Mouse (Mus musculus) heart, postnatal 10 days (tissue): ENCODE data around the gene Poll. TPM values are rescaled to one million over a fixed set of nuclear protein-coding genes. Genes with fewer than 3 reads are reported as not detected.

Source experiments
- DNase-seq, 2 experiments: peaks; one replicate each; pipeline ENCODE4 v3.0.0; 2021
- intact Hi-C: fragments of 180-260 bp; cut with DNase I; formaldehyde crosslinking; loops from one replicate; pipeline ENCODE4 v1.15.1; 2025
- total RNA-seq, 2 experiments: library from RNA; stranded (reverse); gene quantifications; 2 replicates each; pipeline ENCODE4 v1.2.3; 2021

Poll gene
- total RNA-seq, 2 experiments from 2014 or later: 7.4 to 8.9 TPM

- intact Hi-C loops: loop anchor here (5.0 kb wide), 1 partner anchor 104 kb away; no protein-coding TSS in a partner anchor
- peak; percentile 47 to 50 for DNase-seq
Observed at GRCm38 (mm10) chr19:45541409-45542041, 18.8 kb downstream of the Poll start.

GRCm38 (mm10) chr19:45540657-45541408 lies 19.5 kb downstream of the Poll start:
- no peak for DNase-seq

GRCm38 (mm10) chr19:45537505-45537904 lies 22.8 kb downstream of the Poll start:
- DNase-seq: peak; percentile 59 to 69
- intact Hi-C loops: no loop called here

More at GRCm38 (mm10) chr19:45540657-45541408, 19.5 kb downstream of the Poll start:
- intact Hi-C loops: loop anchor here (5.0 kb wide), 1 partner anchor 104 kb away; no protein-coding TSS in a partner anchor

GRCm38 (mm10) chr19:45535929-45536328 lies 24.4 kb downstream of the Poll start:
- DNase-seq: no peak
- intact Hi-C loops: no loop called here

GRCm38 (mm10) chr19:45535214-45535735 lies 25.1 kb downstream of the Poll start:
- no peak for DNase-seq

GRCm38 (mm10) chr19:45533617-45534016 lies 26.7 kb downstream of the Poll start:
- intact Hi-C loops: no loop called here
- DNase-seq: no peak

More at GRCm38 (mm10) chr19:45535214-45535735, 25.1 kb downstream of the Poll start:
- intact Hi-C loops: no loop called here

GRCm38 (mm10) chr19:45531554-45531953 lies 28.8 kb downstream of the Poll start:
- DNase-seq: no peak

GRCm38 (mm10) chr19:45530200-45530995 lies 29.9 kb downstream of the Poll start:
- DNase-seq: peak; percentile 61 to 62

More at GRCm38 (mm10) chr19:45531554-45531953, 28.8 kb downstream of the Poll start:
- intact Hi-C loops: no loop called here

GRCm38 (mm10) chr19:45529294-45529693 lies 31.0 kb downstream of the Poll start:
- intact Hi-C loops: no loop called here

More at GRCm38 (mm10) chr19:45530200-45530995, 29.9 kb downstream of the Poll start:
- intact Hi-C loops: no loop called here

GRCm38 (mm10) chr19:45527931-45528534 lies 32.3 kb downstream of the Poll start:
- no peak for DNase-seq
- intact Hi-C loops: no loop called here

More at GRCm38 (mm10) chr19:45529294-45529693, 31.0 kb downstream of the Poll start:
- DNase-seq: no peak

- intact Hi-C loops: no loop called here
- no peak for DNase-seq
Observed at GRCm38 (mm10) chr19:45527382-45527781, 32.9 kb downstream of the Poll start.

- intact Hi-C loops: no loop called here
- DNase-seq: no peak
Observed at GRCm38 (mm10) chr19:45516264-45516663, 44.1 kb downstream of the Poll start.

GRCm38 (mm10) chr19:45515341-45515740 lies 45.0 kb downstream of the Poll start:
- intact Hi-C loops: no loop called here
- no peak for DNase-seq

- intact Hi-C loops: no loop called here
Observed at GRCm38 (mm10) chr19:45511406-45511805, 48.9 kb downstream of the Poll start.

GRCm38 (mm10) chr19:45510680-45511079 lies 49.7 kb downstream of the Poll start:
- intact Hi-C loops: no loop called here
- no peak for DNase-seq

More at GRCm38 (mm10) chr19:45511406-45511805, 48.9 kb downstream of the Poll start:
- no peak for DNase-seq

GRCm38 (mm10) chr19:45507531-45507930 lies 52.8 kb downstream of the Poll start:
- peak; percentile 45 to 52 for DNase-seq

GRCm38 (mm10) chr19:45505446-45505845 lies 54.9 kb downstream of the Poll start:
- intact Hi-C loops: no loop called here
- no peak for DNase-seq

More at GRCm38 (mm10) chr19:45507531-45507930, 52.8 kb downstream of the Poll start:
- intact Hi-C loops: no loop called here
